Mouse (Mus musculus): ENCODE measurements around the gene Slpi.
A peak's percentile ranks its signal among the peaks of the same experiment; 100 is the strongest.

Slpi gene

DNA sequence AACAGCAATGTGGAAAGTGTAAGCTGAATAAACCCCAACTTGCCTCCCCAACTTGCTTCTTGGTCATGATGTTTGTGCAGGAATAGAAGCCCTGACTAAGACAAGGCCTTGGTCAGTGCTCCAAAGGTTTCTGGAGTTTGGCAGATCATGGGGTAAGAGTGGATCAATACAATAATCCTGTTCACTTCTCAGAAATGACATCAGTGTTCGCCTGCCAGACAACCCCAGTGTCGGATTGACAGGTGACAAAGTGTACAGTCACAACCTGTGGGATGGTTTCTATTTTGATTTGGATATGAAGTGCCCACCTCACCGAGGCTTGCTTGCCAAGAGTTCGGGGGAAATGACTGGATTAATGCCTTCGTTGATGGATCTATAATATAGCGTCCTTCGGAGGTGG lies 32.4 kb upstream of the Slpi start:
- DNase-seq (ENCODE audit: low spot score): no peak

- DNase-seq (ENCODE audit: low spot score): no peak
Observed at GRCm38 (mm10) chr2:164419489-164419888, 30.6 kb upstream of the Slpi start.

GRCm38 (mm10) chr2:164418308-164418875 lies 29.5 kb upstream of the Slpi start:
- DNase-seq (ENCODE audit: low spot score): no peak

GRCm38 (mm10) chr2:164417198-164417597 lies 28.3 kb upstream of the Slpi start:
- no peak for DNase-seq (ENCODE audit: low spot score)

DNA sequence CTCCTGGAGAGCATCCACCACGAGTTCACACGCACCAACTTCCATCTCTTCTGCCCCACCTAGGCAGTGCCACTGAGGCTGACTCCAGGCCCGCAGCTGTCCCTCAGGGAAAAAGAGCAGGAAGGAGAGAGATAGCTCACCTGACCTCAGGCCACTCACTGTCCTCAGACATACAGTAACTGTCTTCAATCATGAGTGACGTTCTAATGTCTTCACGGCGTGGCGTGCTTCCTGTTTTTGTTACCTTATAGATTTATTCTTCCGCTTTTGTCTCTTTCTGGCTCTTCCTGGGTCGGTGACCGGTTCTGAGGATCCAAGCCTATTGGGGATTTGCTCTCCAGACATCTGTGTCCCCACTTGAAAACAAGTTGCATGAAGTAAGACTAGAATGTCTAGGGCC lies 25.7 kb upstream of the Slpi start:
- no peak for DNase-seq (ENCODE audit: low spot score)

GRCm38 (mm10) chr2:164414167-164414566 lies 25.3 kb upstream of the Slpi start:
- no peak for DNase-seq (ENCODE audit: low spot score)

DNA sequence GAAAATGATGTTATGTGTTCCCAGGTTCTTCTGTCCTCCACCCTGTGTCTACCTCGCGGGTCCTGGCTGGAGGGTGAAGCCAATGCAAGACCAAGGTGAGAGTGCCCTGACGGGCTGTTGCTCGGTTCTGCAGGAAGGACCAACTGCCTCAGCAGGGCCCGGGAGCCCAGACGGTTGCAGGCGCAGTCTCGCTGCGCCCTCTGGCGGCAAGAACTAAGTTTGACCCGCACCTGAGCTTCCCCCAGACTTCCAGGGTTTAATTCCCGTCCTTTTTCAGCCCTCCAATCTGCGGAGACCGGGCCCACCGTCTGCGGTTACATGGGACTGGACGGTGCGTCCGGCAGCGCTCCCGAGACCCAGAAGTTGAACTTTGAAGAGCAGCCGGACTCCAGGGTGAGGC lies 18.8 kb upstream of the Slpi start:
- peak; percentile 71 for DNase-seq (ENCODE audit: low spot score)

DNA sequence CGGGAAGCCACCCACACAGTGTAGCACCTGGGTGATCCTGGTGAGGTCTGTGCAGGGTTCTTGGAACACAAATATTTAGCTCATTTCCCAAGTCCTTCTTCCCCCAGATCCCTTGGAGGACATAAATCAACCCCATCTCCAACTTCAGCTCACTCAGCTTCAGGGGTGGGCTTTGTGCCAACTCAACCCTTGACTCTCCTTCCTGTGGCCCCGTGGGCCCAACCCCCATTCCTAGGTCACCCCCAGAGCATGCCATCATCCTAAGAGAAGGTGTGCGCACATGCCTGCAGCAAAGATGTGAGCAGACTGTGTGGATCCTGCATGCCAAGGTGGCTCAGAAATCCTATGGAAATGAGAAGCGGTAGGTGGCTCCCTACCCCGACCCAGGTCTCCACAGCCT lies 16.6 kb upstream of the Slpi start:
- no peak for DNase-seq (ENCODE audit: low spot score)

- DNase-seq (ENCODE audit: low spot score): no peak
Observed at GRCm38 (mm10) chr2:164405060-164405459, 16.2 kb upstream of the Slpi start, which contains the start of gene Matn4. Matn4 (minus strand) TSS chr2:164405160.

DNA sequence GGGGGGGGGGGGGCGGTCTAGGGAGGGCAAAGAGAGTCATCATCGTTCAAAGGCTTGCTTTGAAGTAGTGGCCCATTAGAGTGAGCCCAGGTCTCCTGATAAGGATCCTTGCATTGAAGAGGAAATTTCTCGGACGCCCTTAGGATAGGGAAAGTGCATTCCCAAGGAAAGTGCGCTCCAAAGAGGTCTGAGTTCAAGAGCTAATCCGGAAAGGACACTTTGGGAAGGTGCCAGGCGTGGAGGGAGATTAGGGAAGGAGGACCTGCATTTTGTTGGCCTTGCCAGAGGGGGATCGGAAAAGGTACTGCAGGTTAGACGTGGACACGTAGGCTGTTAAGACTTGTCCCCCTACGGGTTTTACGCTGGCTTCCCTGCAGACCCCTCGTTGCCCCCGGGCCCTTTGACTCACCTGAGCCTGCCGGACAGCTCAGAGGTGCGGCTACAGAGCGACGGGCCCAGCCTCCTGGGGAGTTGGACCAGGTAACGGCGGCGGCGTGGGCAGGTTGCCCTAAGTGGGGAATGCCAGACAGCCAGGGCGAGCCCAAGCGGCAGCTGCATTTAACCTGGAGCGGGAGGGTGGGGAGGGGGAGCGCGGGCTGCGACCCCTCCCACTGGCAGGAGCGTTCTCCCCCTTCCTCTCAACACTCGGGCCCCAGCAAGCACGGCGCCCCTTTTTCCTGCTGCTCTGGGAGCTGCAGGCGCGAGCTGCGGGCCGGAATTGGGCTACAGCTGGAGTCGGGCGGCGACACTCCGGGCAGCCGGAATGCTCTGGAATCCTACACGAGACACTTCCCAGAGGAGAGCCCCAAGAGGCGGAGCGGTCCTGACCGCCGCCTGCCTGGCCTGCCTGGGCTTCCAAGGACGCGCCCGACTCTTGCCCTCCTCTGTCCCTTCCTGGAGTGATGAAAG lies 15.4 kb upstream of the Slpi start:
- no peak for DNase-seq (ENCODE audit: low spot score)

- DNase-seq (ENCODE audit: low spot score): no peak
Observed at GRCm38 (mm10) chr2:164403396-164404081, 14.6 kb upstream of the Slpi start.

GRCm38 (mm10) chr2:164402906-164403305 lies 14.0 kb upstream of the Slpi start, which contains the start of gene Rbpjl:
Rbpjl (plus strand) TSS chr2:164403141.
- DNase-seq (ENCODE audit: low spot score): peak; percentile 76

DNA sequence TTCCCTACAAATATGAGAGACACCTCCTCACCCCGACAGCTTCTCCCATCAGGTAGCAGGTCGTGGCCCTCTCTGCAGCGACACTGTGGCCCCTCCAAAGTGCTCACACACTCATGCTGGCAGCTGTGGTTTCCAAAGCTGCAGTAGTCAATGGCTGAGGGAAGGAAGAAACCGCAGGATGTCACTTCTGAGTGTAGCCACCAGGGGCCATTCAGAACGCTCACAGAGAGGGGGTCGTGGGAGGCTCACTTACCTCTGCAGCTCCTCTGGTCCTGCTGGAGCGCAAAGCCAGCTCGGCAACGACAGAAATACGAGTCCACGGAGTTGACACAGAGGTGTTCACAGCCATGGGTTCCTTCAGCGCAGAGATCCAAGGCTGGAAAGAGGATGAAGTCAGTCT lies 8.0 kb upstream of the Slpi start:
- no peak for DNase-seq (ENCODE audit: low spot score)

DNA sequence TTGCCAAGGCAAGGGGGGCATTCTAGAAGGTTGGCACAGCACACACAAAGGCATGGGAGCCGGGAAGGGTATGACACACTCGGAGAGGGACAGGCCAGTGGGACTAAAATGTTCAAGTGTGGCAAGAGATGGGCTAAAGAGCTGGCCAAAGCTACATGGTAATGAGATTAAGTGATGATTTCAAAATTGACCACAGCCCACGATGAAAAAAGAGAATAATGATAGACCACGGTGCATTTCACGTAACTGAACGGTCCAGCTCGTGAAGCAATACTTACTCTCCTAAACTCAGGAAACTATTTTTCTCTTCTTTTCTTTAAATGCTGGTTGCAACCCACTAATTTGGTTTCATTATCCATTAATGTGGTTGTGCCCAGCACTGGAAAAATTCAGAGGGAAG lies 7.2 kb upstream of the Slpi start:
- no peak for DNase-seq (ENCODE audit: low spot score)

DNA sequence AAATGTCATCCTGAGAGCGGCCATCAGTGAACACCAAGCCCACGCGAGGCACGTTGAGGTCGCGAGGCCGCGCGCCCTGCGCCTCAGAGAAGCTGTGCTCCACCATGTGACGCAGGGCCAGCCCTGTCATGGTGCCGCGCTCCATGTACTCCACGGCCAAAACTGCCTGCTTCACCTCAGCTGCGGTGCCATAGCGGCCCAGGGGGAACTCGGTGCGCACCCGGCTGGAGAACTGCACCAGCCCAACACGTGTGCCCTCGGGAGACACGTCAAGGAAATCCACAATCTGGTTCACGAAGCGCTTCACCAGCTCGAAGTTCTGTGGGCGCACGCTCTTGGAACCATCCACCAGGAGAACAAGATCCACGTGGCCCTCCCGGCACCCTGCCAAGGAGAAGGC lies 4.2 kb upstream of the Slpi start:
- DNase-seq (ENCODE audit: low spot score): no peak

- peak; percentile 87 for DNase-seq (ENCODE audit: low spot score)
Observed at GRCm38 (mm10) chr2:164389499-164389898, 604 bp upstream of the Slpi start.

DNA sequence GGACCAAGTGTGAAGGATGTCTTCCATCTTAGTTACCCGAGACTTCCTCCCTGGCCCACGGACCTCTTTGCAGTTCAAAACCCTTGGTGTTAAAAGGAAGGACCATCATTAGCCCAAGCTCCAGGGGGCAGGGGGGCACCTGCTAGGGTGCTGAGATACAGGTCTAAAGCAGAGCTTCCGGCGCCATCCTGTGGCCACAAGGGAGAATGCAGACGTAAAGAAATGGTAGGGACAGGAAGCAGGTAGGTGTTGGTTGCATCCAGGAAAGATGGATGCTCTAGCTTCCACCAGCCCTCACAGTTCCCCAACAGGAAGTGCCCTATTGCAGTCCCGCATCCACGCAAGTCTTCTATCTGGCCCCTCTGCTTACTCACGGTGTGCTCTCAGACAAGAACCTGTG lies 1.9 kb downstream of the Slpi start:
- DNase-seq (ENCODE audit: low spot score): peak; percentile 32

DNA sequence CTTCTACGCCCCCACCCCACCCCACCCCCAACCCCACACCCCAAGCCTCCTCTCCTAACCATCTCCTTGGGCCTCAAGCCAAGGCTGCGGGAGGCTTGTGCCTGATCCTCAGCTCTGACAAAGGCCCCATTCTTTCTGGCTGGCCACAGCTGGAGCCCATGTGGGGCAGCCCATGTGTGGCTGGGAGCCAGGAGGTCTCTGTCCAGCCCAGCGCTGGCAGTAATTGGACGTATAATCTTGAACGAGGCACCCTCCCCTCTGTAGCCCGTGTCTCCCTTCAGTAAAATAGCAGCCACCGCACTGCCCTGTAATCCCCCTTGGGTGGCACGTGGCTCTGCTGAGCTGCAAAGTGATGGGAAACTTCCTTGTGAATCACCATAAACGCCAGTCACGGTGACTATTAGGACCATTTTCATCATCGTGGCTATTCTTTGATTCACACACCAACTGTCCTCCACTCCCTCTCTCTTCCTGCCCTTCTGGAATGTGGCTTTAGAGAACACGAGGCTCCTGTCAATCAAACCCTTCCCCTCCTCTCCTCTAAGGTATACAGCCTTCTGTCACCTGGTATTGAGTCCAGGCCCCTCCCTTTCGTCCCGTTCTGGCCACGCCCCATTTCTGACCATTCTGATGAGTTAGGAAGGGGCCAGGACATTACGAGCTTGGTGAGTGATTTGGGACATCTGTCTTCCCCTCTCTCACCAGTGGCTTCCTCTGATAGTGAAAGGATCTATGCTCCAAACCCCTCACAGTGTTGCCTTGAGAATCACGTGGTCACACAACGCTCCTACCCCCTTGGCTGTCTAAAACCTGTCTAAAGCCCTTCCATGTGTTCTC lies 2.8 kb downstream of the Slpi start:
- no peak for DNase-seq (ENCODE audit: low spot score)

DNA sequence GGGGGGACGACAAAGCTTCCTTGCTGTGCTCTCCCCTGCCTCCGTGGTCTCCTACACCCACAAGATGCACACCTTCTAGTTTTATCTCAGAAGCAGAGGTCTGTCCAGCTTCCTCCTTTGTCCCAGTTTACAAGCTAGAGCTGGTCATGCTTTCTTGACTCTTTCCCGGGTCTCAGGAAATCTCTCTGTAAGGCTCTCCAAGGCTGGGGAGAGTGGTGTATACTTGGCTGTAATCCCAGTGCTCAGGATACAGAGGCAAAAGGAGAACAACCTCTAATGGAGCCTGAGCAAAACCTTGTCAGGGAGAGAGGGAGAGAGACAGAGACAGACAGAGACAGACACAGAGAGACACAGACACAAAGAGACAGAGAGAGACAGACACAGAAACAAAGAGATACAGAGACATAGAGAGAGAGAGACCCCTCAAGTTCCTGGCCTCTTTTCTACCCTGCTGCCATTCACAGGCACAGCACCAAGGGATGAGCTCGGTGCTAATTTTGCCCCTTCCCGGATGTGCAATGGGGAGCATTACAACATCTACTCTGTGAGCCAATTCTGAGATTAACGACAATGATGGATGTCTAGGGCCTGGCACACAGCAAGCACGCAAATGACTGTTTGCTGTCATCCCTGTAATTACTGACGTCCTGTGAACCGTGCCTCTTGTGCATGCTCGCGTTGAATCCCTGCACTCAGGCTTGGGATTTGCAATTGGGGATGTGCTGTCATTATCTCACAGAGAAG lies 5.1 kb downstream of the Slpi start:
- no peak for DNase-seq (ENCODE audit: low spot score)

DNA sequence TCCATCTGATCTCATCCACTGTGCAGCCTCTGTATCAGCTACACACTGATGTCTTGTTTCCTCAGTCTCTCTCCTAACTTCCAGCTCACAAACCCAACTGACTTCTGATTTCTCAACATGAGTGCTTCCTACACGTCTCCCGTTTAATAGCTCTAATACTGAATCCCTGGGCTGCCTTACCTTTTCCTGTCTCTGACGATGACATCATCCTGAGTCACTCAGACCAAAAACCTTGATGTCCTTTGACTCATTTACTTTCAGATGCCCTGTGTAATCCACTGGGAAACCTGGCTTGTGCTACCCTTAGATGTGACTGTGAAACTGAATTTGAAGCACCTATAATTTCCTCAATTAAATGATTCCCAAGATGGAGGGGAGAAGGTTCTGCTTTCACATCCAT lies 5.9 kb downstream of the Slpi start:
- DNase-seq (ENCODE audit: low spot score): no peak

GRCm38 (mm10) chr2:164381726-164382125 lies 7.2 kb downstream of the Slpi start:
- DNase-seq (ENCODE audit: low spot score): no peak
